Mouse (Mus musculus): ENCODE data around the gene Rab9b. TPM values are rescaled to one million over a fixed set of nuclear protein-coding genes. Genes with fewer than 3 reads are reported as not detected.

The Rab9b gene
- total and polyA plus RNA-seq, 3 experiments = 0.04 TPM; not detected in 2

DNA sequence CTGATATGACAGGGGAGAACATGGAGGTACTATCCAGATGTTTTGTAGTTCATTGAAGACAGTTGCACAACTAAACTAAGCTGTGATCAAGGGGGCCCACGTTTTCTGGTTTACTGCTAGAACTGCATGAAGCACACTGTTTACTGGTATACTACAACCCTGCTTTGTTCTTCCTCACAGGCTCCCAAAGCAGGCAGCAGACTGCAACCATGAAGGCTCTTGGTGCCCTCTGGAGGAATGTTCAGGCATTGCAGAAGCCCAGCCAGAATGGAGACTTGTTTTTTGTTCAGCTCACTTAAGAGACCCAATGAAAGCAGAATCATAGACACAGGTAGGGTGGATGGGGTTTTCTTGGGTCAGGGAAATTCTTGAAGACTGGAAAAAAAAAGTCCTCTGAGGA lies 48.3 kb downstream of the Rab9b start:
- dilution Hi-C loops (cut with MboI; ENCODE audit: extremely low pct_ligation_motif_present, extremely low pct_unique_long_range_greater_than_20kb, low sequenced_read_pairs) = no loop called here

DNA sequence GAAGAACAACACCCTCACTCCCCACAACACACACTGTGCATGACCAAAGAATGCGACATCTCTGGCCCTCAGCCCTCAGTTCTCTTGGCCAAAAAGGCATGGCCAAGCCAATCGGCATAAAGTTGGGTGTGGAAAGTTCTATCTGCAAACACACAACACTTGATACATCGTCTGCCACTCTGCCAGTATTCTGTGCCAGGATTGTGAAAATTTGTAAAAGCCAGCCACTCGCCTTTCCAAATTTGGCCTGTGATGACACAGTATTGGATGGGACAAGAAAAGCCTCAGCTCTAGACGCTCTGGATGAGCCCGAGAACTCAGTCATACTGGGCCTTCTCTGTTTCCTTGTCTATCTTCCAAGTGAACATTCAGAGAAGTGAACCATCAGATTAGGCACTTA lies 48.8 kb downstream of the Rab9b start:
- no peaks in the 10 kb centered on the region for H3K27me3 ChIP-seq (replicated peaks)
- H3K4me2 ChIP-seq (ENCODE audit: insufficient read depth, low read depth, poor library complexity, severe bottlenecking) = no peak overlapping the region
- H3K9ac ChIP-seq (ENCODE audit: insufficient read depth, low read depth) = no peak overlapping the region
- no peaks in the 10 kb centered on the region for H3K9me3 ChIP-seq (replicated peaks; ENCODE audit: low read length)
- no peaks in the 10 kb centered on the region for H3K79me2 ChIP-seq (replicated peaks; ENCODE audit: control insufficient read depth, extremely low read depth, insufficient read depth, poor library complexity, severe bottlenecking)
- DNase-seq (ENCODE audit: extremely low read depth) = no peak
- H3K36me3 ChIP-seq (replicated peaks in 1 of 2; ENCODE audit: control insufficient read depth in 1 of 2, insufficient read depth in 1 of 2, low read length in 1 of 2) = peaks cover 0 to 8% of the 10 kb centered on the region in 2 experiments
- in situ Hi-C loops (cut with MboI; ENCODE audit: low pct_ligation_motif_present, low pct_unique_long_range_greater_than_20kb, low sequenced_read_pairs) = loop anchor here (5.0 kb wide), 1 partner anchor 72 kb away; no protein-coding TSS in a partner anchor
- no peaks in the 10 kb centered on the region for H3K4me1 ChIP-seq (ENCODE audit: control insufficient read depth in 1 of 2, insufficient read depth in 2 of 2)
- TF ChIP-seq JUN (IDR thresholded peaks at IDR 0.05; ENCODE audit: insufficient read depth, low read depth, low read length) = no peak
- dilution Hi-C loops (cut with MboI; ENCODE audit: extremely low pct_ligation_motif_present, extremely low pct_unique_long_range_greater_than_20kb, low sequenced_read_pairs) = no loop called here
- no peak overlapping the region for H3K27ac ChIP-seq (ENCODE audit: insufficient read depth, low read depth)
- no peak overlapping the region for H3K4me3 ChIP-seq (replicated peaks in 1 of 3; ENCODE audit: low read depth in 2 of 3, low read length in 2 of 3, poor library complexity in 1 of 3)

More for the DNA sequence above, 48.3 kb downstream of the Rab9b start:
- in situ Hi-C loops (cut with MboI; ENCODE audit: low pct_ligation_motif_present, low pct_unique_long_range_greater_than_20kb, low sequenced_read_pairs) = loop anchor here (5.0 kb wide), 1 partner anchor 73 kb away; no protein-coding TSS in a partner anchor
- DNase-seq (ENCODE audit: extremely low read depth) = peak; percentile 41
- no peak overlapping the region for H3K4me2 ChIP-seq (ENCODE audit: insufficient read depth, low read depth, poor library complexity, severe bottlenecking)
- no peaks in the 10 kb centered on the region for H3K9me3 ChIP-seq (replicated peaks; ENCODE audit: low read length)
- no peak overlapping the region for H3K27ac ChIP-seq (ENCODE audit: insufficient read depth, low read depth)
- no peak overlapping the region for H3K9ac ChIP-seq (ENCODE audit: insufficient read depth, low read depth)
- no peaks in the 10 kb centered on the region for H3K27me3 ChIP-seq (replicated peaks)
- H3K4me1 ChIP-seq (ENCODE audit: control insufficient read depth in 1 of 2, insufficient read depth in 2 of 2) = no peaks in the 10 kb centered on the region
- H3K79me2 ChIP-seq (replicated peaks; ENCODE audit: control insufficient read depth, extremely low read depth, insufficient read depth, poor library complexity, severe bottlenecking) = no peaks in the 10 kb centered on the region
- TF ChIP-seq RAD21 (IDR thresholded peaks at IDR 0.05; ENCODE audit: low read depth, low read length) = peak; percentile 77
- TF ChIP-seq ZC3H11A (IDR thresholded peaks at IDR 0.05; ENCODE audit: low read depth, low read length) = no peak
- TF ChIP-seq CTCF (conservative IDR thresholded peaks at IDR 0.05 in 1 of 2, IDR thresholded peaks at IDR 0.05 in 1 of 2; ENCODE audit: low read depth in 2 of 2, low read length in 2 of 2) = peak; percentile 67 to 80
- peak; percentile 76 for TF ChIP-seq SMC3 (IDR thresholded peaks at IDR 0.05; ENCODE audit: low read depth, low read length)
- TF ChIP-seq MAX (IDR thresholded peaks at IDR 0.05; ENCODE audit: low read length) = no peak
- no peak overlapping the region for H3K4me3 ChIP-seq (replicated peaks in 1 of 3; ENCODE audit: low read depth in 2 of 3, low read length in 2 of 3, poor library complexity in 1 of 3)
- peaks cover 0 to 8% of the 10 kb centered on the region in 2 experiments for H3K36me3 ChIP-seq (replicated peaks in 1 of 2; ENCODE audit: control insufficient read depth in 1 of 2, insufficient read depth in 1 of 2, low read length in 1 of 2)

Other genes starting within 250 kb of the Rab9b start
- gene Tceal1, start 160.8 kb downstream of the Rab9b start, total RNA-seq (2012; rRNA removed) = 0.08 TPM in 2 replicates
- not detected in 2 replicates for gene Tceal1, start 160.8 kb downstream of the Rab9b start, total RNA-seq (2014; rRNA removed)
- not detected in 2 replicates for gene Tceal1, start 160.8 kb downstream of the Rab9b start, polyA plus RNA-seq (2012; ENCODE audit: insufficient read length, low read depth)
- 189 and 254 TPM in 2 replicates for gene Morf4l2, start 125.1 kb downstream of the Rab9b start, total RNA-seq (2012; rRNA removed)
- 585 and 613 TPM in 2 replicates for gene Morf4l2, start 125.1 kb downstream of the Rab9b start, total RNA-seq (2014; rRNA removed)
- 358 and 445 TPM in 2 replicates for gene Morf4l2, start 125.1 kb downstream of the Rab9b start, polyA plus RNA-seq (2012; ENCODE audit: insufficient read length, low read depth)
- not detected in 2 replicates for gene Glra4, start 88.6 kb downstream of the Rab9b start, total RNA-seq (2012; rRNA removed)
- not detected in 2 replicates for gene Glra4, start 88.6 kb downstream of the Rab9b start, total RNA-seq (2014; rRNA removed)
- gene Glra4, start 88.6 kb downstream of the Rab9b start, polyA plus RNA-seq (2012; ENCODE audit: insufficient read length, low read depth) = not detected in 2 replicates
- gene Plp1, start 46.1 kb downstream of the Rab9b start, total RNA-seq (2012; rRNA removed) = 0.76 and 1.2 TPM in 2 replicates
- 1.4 and 1.7 TPM in 2 replicates for gene Plp1, start 46.1 kb downstream of the Rab9b start, total RNA-seq (2014; rRNA removed)
- gene Plp1, start 46.1 kb downstream of the Rab9b start, polyA plus RNA-seq (2012; ENCODE audit: insufficient read length, low read depth) = 1.3 and 1.5 TPM in 2 replicates
- gene H2bfm, start 58.6 kb upstream of the Rab9b start, total RNA-seq (2012; rRNA removed) = not detected in 2 replicates
- not detected in 2 replicates for gene H2bfm, start 58.6 kb upstream of the Rab9b start, total RNA-seq (2014; rRNA removed)
- gene H2bfm, start 58.6 kb upstream of the Rab9b start, polyA plus RNA-seq (2012; ENCODE audit: insufficient read length, low read depth) = not detected in 2 replicates
- gene Tmsb15b2, start 106.7 kb upstream of the Rab9b start, total RNA-seq (2012; rRNA removed) = 0.38 and 1.2 TPM in 2 replicates
- 45.7 and 106 TPM in 2 replicates for gene Tmsb15b2, start 106.7 kb upstream of the Rab9b start, total RNA-seq (2014; rRNA removed)
- gene Tmsb15b2, start 106.7 kb upstream of the Rab9b start, polyA plus RNA-seq (2012; ENCODE audit: insufficient read length, low read depth) = 4.6 and 13.7 TPM in 2 replicates
- gene Tmsb15l, start 108.1 kb upstream of the Rab9b start, total RNA-seq (2012; rRNA removed) = 3.8 and 4.4 TPM in 2 replicates
- 18.5 and 24.4 TPM in 2 replicates for gene Tmsb15l, start 108.1 kb upstream of the Rab9b start, total RNA-seq (2014; rRNA removed)
- 0.87 TPM in 1 of 2 replicates, not detected in the other for gene Tmsb15l, start 108.1 kb upstream of the Rab9b start, polyA plus RNA-seq (2012; ENCODE audit: insufficient read length, low read depth)
- gene Tmsb15b1, start 108.1 kb upstream of the Rab9b start, total RNA-seq (2012; rRNA removed) = 5.9 and 6.8 TPM in 2 replicates
- 44.6 and 47.7 TPM in 2 replicates for gene Tmsb15b1, start 108.1 kb upstream of the Rab9b start, total RNA-seq (2014; rRNA removed)
- gene Tmsb15b1, start 108.1 kb upstream of the Rab9b start, polyA plus RNA-seq (2012; ENCODE audit: insufficient read length, low read depth) = 5.2 and 6.9 TPM in 2 replicates
- 4.5 and 6.8 TPM in 2 replicates for gene Zcchc18, start 124.4 kb upstream of the Rab9b start, total RNA-seq (2012; rRNA removed)
- 0.34 TPM in 2 replicates for gene Zcchc18, start 124.4 kb upstream of the Rab9b start, total RNA-seq (2014; rRNA removed)
- 0.83 and 0.97 TPM in 2 replicates for gene Zcchc18, start 124.4 kb upstream of the Rab9b start, polyA plus RNA-seq (2012; ENCODE audit: insufficient read length, low read depth)
- gene Slc25a53, start 169.5 kb upstream of the Rab9b start, total RNA-seq (2012; rRNA removed) = 3.3 and 4.2 TPM in 2 replicates
- 3.1 and 6.2 TPM in 2 replicates for gene Slc25a53, start 169.5 kb upstream of the Rab9b start, total RNA-seq (2014; rRNA removed)
- 3.0 and 3.5 TPM in 2 replicates for gene Slc25a53, start 169.5 kb upstream of the Rab9b start, polyA plus RNA-seq (2012; ENCODE audit: insufficient read length, low read depth)
- 6.2 and 6.8 TPM in 2 replicates for gene Fam199x, start 180.8 kb upstream of the Rab9b start, total RNA-seq (2012; rRNA removed)
- 10.5 and 13.0 TPM in 2 replicates for gene Fam199x, start 180.8 kb upstream of the Rab9b start, total RNA-seq (2014; rRNA removed)
- gene Fam199x, start 180.8 kb upstream of the Rab9b start, polyA plus RNA-seq (2012; ENCODE audit: insufficient read length, low read depth) = 3.5 and 4.3 TPM in 2 replicates